Comparison of ENCODE assay signal across 15 mouse cellular contexts in the genomic region with DNA sequence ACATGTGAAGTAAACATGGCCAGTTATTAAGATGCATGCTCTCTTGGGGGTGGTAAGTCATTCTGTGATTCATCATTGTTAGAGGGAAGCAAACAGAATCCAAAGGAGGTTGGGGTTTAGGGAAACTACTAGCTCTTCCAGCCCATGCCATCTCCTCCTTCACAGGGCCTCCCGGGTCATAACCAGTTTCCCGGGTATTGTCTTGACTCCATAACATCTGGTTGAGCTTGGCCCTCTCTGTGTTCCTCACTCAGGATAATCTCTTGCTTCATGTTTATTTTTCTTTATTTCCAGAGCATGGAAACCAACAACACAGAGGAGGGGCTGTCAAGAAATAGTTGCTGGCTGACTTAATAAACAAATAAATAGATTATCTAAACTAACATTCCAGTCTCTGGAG.
"Had no signal": no experiment of that assay in that cellular context is flagged by ENCODE, and none has a peak within 500 bp of the region (broad histone marks: within the 10 kb centered on the region; RNA-seq: fewer than 3 reads in every experiment).

No protein-coding gene starts in this region.

- H3K27me3 ChIP-seq: lung, embryonic 15.5 days; megakaryocyte, embryonic 14.5 days; midbrain, embryonic 13.5 days; midbrain, embryonic 15.5 days had no signal

- H3K36me3 ChIP-seq: lung, embryonic 15.5 days; midbrain, embryonic 13.5 days; midbrain, embryonic 15.5 days; neural tube, embryonic 12.5 days had no signal

- DNase-seq: liver, postnatal 0 days; lung, adult 2 months; lung, postnatal 10 days; lung, postnatal 36 days; right cerebral cortex, postnatal 14 days; spleen, adult 18-20 months; thymus, adult 18-20 months; thymus, postnatal 14 days; thymus, postnatal 36 days had no signal

- H3K4me1 ChIP-seq: lung, embryonic 15.5 days; megakaryocyte, embryonic 14.5 days; midbrain, embryonic 13.5 days; neural tube, embryonic 12.5 days had no signal

- H3K4me3 ChIP-seq: lung, embryonic 15.5 days; megakaryocyte, embryonic 14.5 days; midbrain, embryonic 13.5 days; midbrain, embryonic 15.5 days; neural tube, embryonic 12.5 days had no signal

- H3K9ac ChIP-seq: liver, postnatal 0 days; lung, embryonic 15.5 days; midbrain, embryonic 13.5 days; midbrain, embryonic 15.5 days; neural tube, embryonic 12.5 days had no signal

- H3K27ac ChIP-seq: lung, embryonic 15.5 days; macrophage; midbrain, embryonic 13.5 days; midbrain, embryonic 15.5 days; neural tube, embryonic 12.5 days had no signal
